Mouse (Mus musculus) liver, adult 2 months (tissue): ENCODE results near the gene Zwilch.

Experiments
- CTCF ChIP-seq: fragments of 200-500 bp; IDR thresholded peaks from 2 replicates; pipeline ENCODE4 v1.5.1; 2011; ENCODE audit warnings: low read depth, low read length, control low read depth
- POLR2A ChIP-seq: fragments of 200-500 bp; IDR thresholded peaks from 2 replicates; pipeline ENCODE4 v1.6.1; 2011; ENCODE audit warnings: low read length, control low read depth; ENCODE audit not compliant: insufficient read depth; ENCODE audit errors: extremely low read depth

- TF ChIP-seq CTCF (no peak), POLR2A (no peak)
Observed at GRCm38 (mm10) chr9:64214452-64214851, 41.5 kb upstream of the Zwilch start.
